8 mouse cellular contexts compared by ENCODE assay signal in the genomic region with DNA sequence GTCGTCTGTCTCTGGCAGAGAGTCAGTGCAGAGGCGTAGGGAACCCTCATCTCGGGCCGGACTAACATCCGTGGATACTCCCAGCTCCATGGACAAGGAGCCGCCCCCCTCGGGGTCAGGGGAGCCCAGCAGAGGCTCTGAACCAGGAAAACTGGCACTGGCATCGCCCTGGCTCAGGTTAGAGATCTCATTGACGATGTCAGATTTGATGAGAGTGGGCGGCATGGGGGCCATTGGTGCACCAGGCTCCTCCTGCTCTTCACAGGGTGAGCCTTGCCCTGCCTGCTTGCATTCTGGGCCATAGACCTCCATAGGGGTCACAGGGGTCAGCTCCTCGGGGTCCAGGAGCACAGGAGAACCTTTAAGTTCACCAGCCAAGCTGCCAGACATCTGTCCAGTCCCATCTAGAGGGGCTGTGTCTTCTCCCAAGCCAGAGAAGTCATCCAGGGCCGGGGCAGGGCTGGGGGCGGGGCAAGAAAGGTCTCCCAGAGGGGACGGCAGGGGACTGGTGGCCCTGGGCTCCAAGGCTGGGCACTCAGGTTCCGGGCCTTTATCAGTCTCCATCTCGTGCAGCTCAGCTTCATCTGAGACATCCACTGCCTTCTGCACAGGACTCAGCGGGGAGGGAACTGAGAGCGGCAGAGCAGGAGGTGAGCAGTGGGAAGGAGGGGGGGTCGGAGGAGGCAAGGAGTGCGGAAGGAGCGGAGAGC. TPM values are rescaled to one million over a fixed set of nuclear protein-coding genes. Genes with fewer than 3 reads are reported as not detected.
"Had no signal": no experiment of that assay in that cellular context is flagged by ENCODE, and none has a peak within 500 bp of the region (broad histone marks: within the 10 kb centered on the region; RNA-seq: fewer than 3 reads in every experiment).

No protein-coding gene starts in this region.

- DNase-seq: kidney, postnatal 14 days; left cerebral cortex, postnatal 4 days; retina, postnatal 1 day; right cerebral cortex, postnatal 4 days; spleen, adult 18-20 months; thymus, adult 2 months had no signal

RNA-seq across cellular contexts. Expression of gene Dhh, which starts 36.5 kb away (rescaled TPM):
- total RNA-seq: megakaryocyte, adult 5-6 weeks had no signal

RNA-seq across cellular contexts. Expression of gene Ddn, which starts 52.6 kb away (rescaled TPM):
- total RNA-seq: liver, adult 2 months had no signal
